Mouse (Mus musculus): ENCODE results near the gene Elane. TPM values are rescaled to one million over a fixed set of nuclear protein-coding genes. Genes with fewer than 3 reads are reported as not detected.
A peak's percentile ranks its signal among the peaks of the same experiment; 100 is the strongest.

Elane gene
- total RNA-seq, 2 experiments from 2014 or later, result not detected

- intact Hi-C loops (cut with DNase I), result loop anchor here (1.0 to 2.0 kb wide), 5 partner anchors 32 to 191 kb away; no protein-coding TSS in a partner anchor
- DNase-seq (ENCODE audit: low spot score), result no peak
Measured at GRCm38 (mm10) chr10:79925785-79926490, 39.9 kb downstream of the Elane start.

GRCm38 (mm10) chr10:79926491-79927323 is 40.7 kb downstream of the Elane start, which contains the start of gene Arid3a:
Gene Arid3a, plus strand, starts transcription at chr10:79927043.
- intact Hi-C loops (cut with DNase I), result loop anchor here (2.0 kb wide), 1 partner anchor 190 kb away; no protein-coding TSS in a partner anchor
- peak; percentile 80 for DNase-seq (ENCODE audit: low spot score)

GRCm38 (mm10) chr10:79927324-79928029 is 41.4 kb downstream of the Elane start:
- no peak for DNase-seq (ENCODE audit: low spot score)
- intact Hi-C loops (cut with DNase I), result loop anchor here (2.0 kb wide), 1 partner anchor 189 kb away; no protein-coding TSS in a partner anchor

GRCm38 (mm10) chr10:79928030-79928694 is 42.1 kb downstream of the Elane start:
- DNase-seq (ENCODE audit: low spot score), result no peak
- intact Hi-C loops (cut with DNase I), result no loop called here

GRCm38 (mm10) chr10:79928907-79929701 is 43.1 kb downstream of the Elane start:
- intact Hi-C loops (cut with DNase I), result no loop called here
- DNase-seq (ENCODE audit: low spot score), result no peak

GRCm38 (mm10) chr10:79929967-79930825 is 44.1 kb downstream of the Elane start:
- no peak for DNase-seq (ENCODE audit: low spot score)

GRCm38 (mm10) chr10:79930826-79931186 is 44.8 kb downstream of the Elane start:
- intact Hi-C loops (cut with DNase I), result no loop called here
- no peak for DNase-seq (ENCODE audit: low spot score)

More at GRCm38 (mm10) chr10:79929967-79930825, 44.1 kb downstream of the Elane start:
- intact Hi-C loops (cut with DNase I), result no loop called here

GRCm38 (mm10) chr10:79931797-79932196 is 45.8 kb downstream of the Elane start:
- DNase-seq (ENCODE audit: low spot score), result no peak
- intact Hi-C loops (cut with DNase I), result no loop called here

- DNase-seq (ENCODE audit: low spot score), result peak; percentile 73
- intact Hi-C loops (cut with DNase I), result no loop called here
Measured at GRCm38 (mm10) chr10:79932736-79933135, 46.7 kb downstream of the Elane start.

- no peak for DNase-seq (ENCODE audit: low spot score)
- intact Hi-C loops (cut with DNase I), result no loop called here
Measured at GRCm38 (mm10) chr10:79933145-79933679, 47.2 kb downstream of the Elane start.

- intact Hi-C loops (cut with DNase I), result no loop called here
- DNase-seq (ENCODE audit: low spot score), result no peak
Measured at GRCm38 (mm10) chr10:79933861-79934260, 47.8 kb downstream of the Elane start.

- intact Hi-C loops (cut with DNase I), result no loop called here
- DNase-seq (ENCODE audit: low spot score), result peak; percentile 90
Measured at GRCm38 (mm10) chr10:79934272-79934721, 48.2 kb downstream of the Elane start.

- no peak for DNase-seq (ENCODE audit: low spot score)
- intact Hi-C loops (cut with DNase I), result no loop called here
Measured at GRCm38 (mm10) chr10:79934794-79935569, 48.9 kb downstream of the Elane start.

- intact Hi-C loops (cut with DNase I), result no loop called here
- no peak for DNase-seq (ENCODE audit: low spot score)
Measured at GRCm38 (mm10) chr10:79936284-79936910, 50.4 kb downstream of the Elane start.

- DNase-seq (ENCODE audit: low spot score), result peak; percentile 63
- intact Hi-C loops (cut with DNase I), result no loop called here
Measured at GRCm38 (mm10) chr10:79936911-79937441, 50.9 kb downstream of the Elane start.
